Mouse (Mus musculus) liver, embryonic 14.5 days (tissue): ENCODE data around the gene Tmem92. TPM values are rescaled to one million over a fixed set of nuclear protein-coding genes. Genes with fewer than 3 reads are reported as not detected.
A peak's percentile ranks its signal among the peaks of the same experiment; 100 is the strongest.
"Not testable (repeated sequence)": the region's sequence is repeated elsewhere in the genome, so short reads cannot be mapped to it uniquely, and the experiment has no call there.

Experiments used
- ATAC-seq: fragments of 200-750 bp; cut with Nextera tagmentation; 2 replicates; pipeline ENCODE4 v1.8.0; 2017; ENCODE audit warnings: moderate number of reproducible peaks, mild to moderate bottlenecking, moderate library complexity; ENCODE audit not compliant: insufficient read depth
- DNase-seq, 3 experiments: peaks; one replicate each; pipeline ENCODE4 v3.0.0-alpha.2; 2012 to 2013; ENCODE audit warnings: low read depth in 3 of 3, low spot score in 3 of 3
- H3K27ac ChIP-seq: fragments of 300-500 bp; sonication (generic); 2 replicates; pipeline ENCODE4 v1.5.1; 2014; ENCODE audit warnings: moderate library complexity, mild to moderate bottlenecking, control low read depth, inconsistent platforms
- H3K27me3 ChIP-seq: fragments of 300-500 bp; sonication (generic); 2 replicates; pipeline ENCODE4 v1.6.1; 2014; ENCODE audit warnings: mild to moderate bottlenecking, low read length, moderate library complexity; ENCODE audit not compliant: control insufficient read depth, insufficient read depth
- H3K36me3 ChIP-seq: fragments of 300-500 bp; sonication (generic); replicated peaks from 2 replicates; pipeline ENCODE4 v1.6.1; 2014; ENCODE audit warnings: low read depth; ENCODE audit not compliant: control insufficient read depth, insufficient read depth
- H3K4me1 ChIP-seq, 2 experiments: fragments of 200-500 bp in 1 of 2; fragments of 300-500 bp in 1 of 2; sonication (generic) in 1 of 2; replicated peaks; 2 replicates each; pipeline ENCODE4 v1.6.1; 2012 to 2014; ENCODE audit warnings: antibody characterized with exemption in 1 of 2, inconsistent platforms in 1 of 2, low read length in 1 of 2; ENCODE audit not compliant: control insufficient read depth in 2 of 2, insufficient read depth in 2 of 2
- H3K4me2 ChIP-seq: fragments of 300-500 bp; sonication (generic); 2 replicates; pipeline ENCODE4 v1.6.1; 2014; ENCODE audit warnings: low read depth, mild to moderate bottlenecking, control low read depth, moderate library complexity
- H3K4me3 ChIP-seq, 2 experiments: fragments of 200-500 bp in 1 of 2; fragments of 300-500 bp in 1 of 2; sonication (generic) in 1 of 2; 2 replicates each; pipeline ENCODE4 v1.5.1; 2012 to 2014; ENCODE audit warnings: low read depth in 2 of 2, low read length in 2 of 2, mild to moderate bottlenecking in 2 of 2, control low read depth in 1 of 2, inconsistent platforms in 1 of 2, moderate library complexity in 1 of 2; ENCODE audit not compliant: insufficient read depth in 1 of 2
- H3K9ac ChIP-seq: fragments of 300-500 bp; sonication (generic); replicated peaks from 2 replicates; pipeline ENCODE4 v1.6.1; 2014; ENCODE audit warnings: mild to moderate bottlenecking, control low read depth, moderate library complexity
- H3K9me3 ChIP-seq: fragments of 300-500 bp; sonication (generic); 2 replicates; pipeline ENCODE4 v1.6.1; 2016; ENCODE audit warnings: low read length, mixed read lengths; ENCODE audit not compliant: control insufficient read depth
- CTCF ChIP-seq: IDR thresholded peaks from 2 replicates; pipeline ENCODE4 v1.5.1; 2016; ENCODE audit warnings: antibody characterized with exemption, low read depth, control low read depth
- EP300 ChIP-seq: IDR thresholded peaks from 2 replicates; pipeline ENCODE4 v1.6.1; 2016; ENCODE audit warnings: antibody characterized with exemption, low read depth
- WGBS: fragments of 180-500 bp; shearing (Covaris S2); extraction: QIAGEN DNeasy Blood & Tissue Kit; methylation state at CpG from one replicate; pipeline ENCODE4 v1.1.7; 2014; ENCODE audit not compliant: insufficient replicate concordance; 5-methylcytosine and 5-hydroxymethylcytosine counted together
- polyA plus RNA-seq, 2 experiments: library from polyadenylated mRNA; depleted of rRNA in 1 of 2; stranded (reverse) in 1 of 2; unstranded in 1 of 2; fragments of >200 nt; fragmentation: Nextera tagmentation in 1 of 2; extraction: Ambion mirVana in 1 of 2; gene quantifications; 2 replicates each; pipeline versions ENCODE4 v1.2.1 to v1.2.3; 2012 to 2014

Gene Tmem92
- polyA plus RNA-seq (2012; rRNA removed) (not detected in 2 replicates), polyA plus RNA-seq (2014; fragmentation: Nextera tagmentation; extraction: Ambion mirVana) (not detected in 2 replicates)

GRCm38 (mm10) chr11:94782603-94783002 lies at the start of gene Tmem92:
Tmem92 (minus strand) TSS chr11:94782703.
- Histone ChIP-seq H3K27me3 (no peaks in the 10 kb centered on the region), H3K36me3 (no peaks in the 10 kb centered on the region), H3K4me2 (no peak within 1 kb of the TSS), H3K9ac (no peak within 1 kb of the TSS), H3K4me1 (no peaks in the 10 kb centered on the region), H3K9me3 (no peaks in the 10 kb centered on the region), H3K27ac (no peak within 1 kb of the TSS), H3K4me3 (no peak within 1 kb of the TSS)
- no peak for ATAC-seq
- no peak for DNase-seq
- TF ChIP-seq CTCF (no peak), EP300 (no peak)

- no peak overlapping the region for H3K4me2 ChIP-seq
- DNase-seq (no peak), ATAC-seq (no peak)
- no peaks in the 10 kb centered on the region for H3K27me3 ChIP-seq
- H3K4me1 ChIP-seq, result no peaks in the 10 kb centered on the region
- WGBS, result 40% methylated on average over 3 of the region's 3 CpGs
- no peaks in the 10 kb centered on the region for H3K9me3 ChIP-seq
- no peak overlapping the region for H3K4me3 ChIP-seq
- no peaks in the 10 kb centered on the region for H3K36me3 ChIP-seq
- TF ChIP-seq CTCF (no peak), EP300 (no peak)
- H3K9ac ChIP-seq, result no peak overlapping the region
- no peak overlapping the region for H3K27ac ChIP-seq
These were observed 46.5 kb upstream of the Tmem92 start for GRCm38 (mm10) chr11:94828966-94829365.

GRCm38 (mm10) chr11:94819427-94819826 lies 36.9 kb upstream of the Tmem92 start:
- not testable (repeated sequence) for H3K4me1 ChIP-seq, H3K4me2 ChIP-seq, H3K27ac ChIP-seq, ATAC-seq, H3K9me3 ChIP-seq, H3K36me3 ChIP-seq, H3K27me3 ChIP-seq, H3K4me3 ChIP-seq, DNase-seq, H3K9ac ChIP-seq
- TF ChIP-seq CTCF, result peak; percentile 23; the same call in 1 of the 2 replicates

GRCm38 (mm10) chr11:94818946-94819345 lies 36.4 kb upstream of the Tmem92 start:
- not testable (repeated sequence) for H3K9ac ChIP-seq, H3K4me2 ChIP-seq, ATAC-seq, H3K9me3 ChIP-seq, DNase-seq, H3K4me1 ChIP-seq, H3K27ac ChIP-seq, H3K27me3 ChIP-seq, H3K36me3 ChIP-seq, H3K4me3 ChIP-seq
- peak; percentile 28; the same call in 1 of the 2 replicates for TF ChIP-seq CTCF

- not testable (repeated sequence) for H3K4me3 ChIP-seq, H3K9me3 ChIP-seq, H3K27me3 ChIP-seq, H3K4me2 ChIP-seq, H3K36me3 ChIP-seq, H3K4me1 ChIP-seq, DNase-seq, H3K27ac ChIP-seq, ATAC-seq, H3K9ac ChIP-seq
- WGBS, result 15% methylated on average over 2 of the region's 3 CpGs
These were observed 29.0 kb upstream of the Tmem92 start for GRCm38 (mm10) chr11:94811537-94811936.

GRCm38 (mm10) chr11:94791700-94792099 lies 9.2 kb upstream of the Tmem92 start:
- Histone ChIP-seq H3K4me3 (no peak overlapping the region), H3K4me1 (no peaks in the 10 kb centered on the region), H3K9ac (no peak overlapping the region), H3K27me3 (no peaks in the 10 kb centered on the region), H3K36me3 (no peaks in the 10 kb centered on the region), H3K27ac (no peak overlapping the region), H3K4me2 (no peak overlapping the region), H3K9me3 (no peaks in the 10 kb centered on the region)
- DNase-seq (no peak), ATAC-seq (no peak)
- no peak for TF ChIP-seq EP300
- no peak for TF ChIP-seq CTCF
